Mouse (Mus musculus): ENCODE data around the gene C87414. TPM values are rescaled to one million over a fixed set of nuclear protein-coding genes. Genes with fewer than 3 reads are reported as not detected.
"Not testable (repeated sequence)": the region's sequence is repeated elsewhere in the genome, so short reads cannot be mapped to it uniquely, and the experiment has no call there.

The C87414 gene
- total RNA-seq (2021): not detected
- long read RNA-seq, experiment 1: 0 reads
- long read RNA-seq, experiment 2: 0 reads

- DNase-seq; intact Hi-C loops (cut with DNase I): not testable (repeated sequence)
Observed at GRCm38 (mm10) chr5:93671451-93671850, at the start of gene C87414. C87414 (minus strand) TSS chr5:93671551.

DNA sequence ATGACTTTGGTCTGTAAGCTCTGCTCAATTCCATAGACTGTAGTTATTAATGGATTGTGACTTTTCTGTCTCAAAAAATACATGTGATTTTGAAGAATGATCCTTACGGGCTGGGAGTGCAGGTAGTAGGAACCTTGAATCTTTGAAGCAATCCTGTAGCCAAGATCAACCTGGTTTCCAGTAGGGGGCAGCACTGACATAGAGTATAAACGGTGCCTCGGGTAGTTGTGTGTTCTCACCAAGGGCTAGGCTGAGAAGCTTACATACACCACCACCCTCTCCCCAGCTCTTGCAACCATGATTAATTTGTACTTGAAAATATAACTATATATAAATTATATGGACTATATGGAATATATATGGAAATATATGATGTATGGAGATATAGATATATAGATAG, 13.3 kb upstream of the C87414 start:
- DNase-seq; intact Hi-C loops (cut with DNase I): not testable (repeated sequence)

Other genes starting within 250 kb of the C87414 start
- gene Gm16427, start 131.4 kb downstream of the C87414 start, total RNA-seq (2021): not detected
- gene Gm7792, start 172.2 kb upstream of the C87414 start, total RNA-seq (2021): not detected

Data from gastrocnemius, postnatal 36 days (tissue).